Mouse (Mus musculus): ENCODE measurements around the gene Rsph1.

Rsph1 gene

GRCm38 (mm10) chr17:31280269-31280668 is 3.1 kb upstream of the Rsph1 start:
- in situ Hi-C loops (cut with MboI; ENCODE audit: unreplicated experiment in 2 of 2) = no loop called here

GRCm38 (mm10) chr17:31279541-31279940 is 2.4 kb upstream of the Rsph1 start:
- in situ Hi-C loops (cut with MboI; ENCODE audit: unreplicated experiment in 2 of 2) = loop anchor here (5.0 to 10.0 kb wide), 2 partner anchors 152 to 265 kb away; partner anchors contain the start of gene Tff3 (in 1 of the 2)

- in situ Hi-C loops (cut with MboI; ENCODE audit: unreplicated experiment in 2 of 2) = loop anchor here (5.0 to 10.0 kb wide), 2 partner anchors 151 to 263 kb away; partner anchors contain the start of gene Tff3 (in 1 of the 2)
These were observed 748 bp upstream of the Rsph1 start for GRCm38 (mm10) chr17:31277931-31278330.

- in situ Hi-C loops (cut with MboI; ENCODE audit: unreplicated experiment in 2 of 2) = loop anchor here (5.0 to 10.0 kb wide), 2 partner anchors 149 to 262 kb away; partner anchors contain the start of gene Tff3 (in 1 of the 2)
These were observed 819 bp downstream of the Rsph1 start for GRCm38 (mm10) chr17:31276207-31276921.

- in situ Hi-C loops (cut with MboI; ENCODE audit: unreplicated experiment in 2 of 2) = loop anchor here (5.0 to 10.0 kb wide), 2 partner anchors 148 to 260 kb away; partner anchors contain the start of gene Tff3 (in 1 of the 2)
These were observed 2.0 kb downstream of the Rsph1 start for GRCm38 (mm10) chr17:31275181-31275580.

- in situ Hi-C loops (cut with MboI; ENCODE audit: unreplicated experiment in 2 of 2) = loop anchor here (5.0 to 10.0 kb wide), 3 partner anchors 136 to 259 kb away; no protein-coding TSS in a partner anchor
These were observed 3.6 kb downstream of the Rsph1 start for GRCm38 (mm10) chr17:31273631-31274030.

GRCm38 (mm10) chr17:31272416-31273165 is 4.6 kb downstream of the Rsph1 start:
- in situ Hi-C loops (cut with MboI; ENCODE audit: unreplicated experiment in 2 of 2) = loop anchor here (5.0 to 10.0 kb wide), 3 partner anchors 135 to 258 kb away; no protein-coding TSS in a partner anchor

- in situ Hi-C loops (cut with MboI; ENCODE audit: unreplicated experiment in 2 of 2) = loop anchor here (5.0 to 10.0 kb wide), 3 partner anchors 134 to 256 kb away; no protein-coding TSS in a partner anchor
These were observed 5.9 kb downstream of the Rsph1 start for GRCm38 (mm10) chr17:31271136-31271851.

- in situ Hi-C loops (cut with MboI; ENCODE audit: unreplicated experiment in 2 of 2) = loop anchor here (5.0 to 10.0 kb wide), 3 partner anchors 133 to 256 kb away; no protein-coding TSS in a partner anchor
These were observed 6.4 kb downstream of the Rsph1 start for GRCm38 (mm10) chr17:31270736-31271135.

- in situ Hi-C loops (cut with MboI; ENCODE audit: unreplicated experiment in 2 of 2) = loop anchor here (5.0 to 10.0 kb wide), 3 partner anchors 133 to 255 kb away; no protein-coding TSS in a partner anchor
These were observed 6.9 kb downstream of the Rsph1 start for GRCm38 (mm10) chr17:31270246-31270645.

- in situ Hi-C loops (cut with MboI; ENCODE audit: unreplicated experiment in 2 of 2) = loop anchor here (5.0 to 10.0 kb wide), 3 partner anchors 132 to 255 kb away; no protein-coding TSS in a partner anchor
These were observed 7.4 kb downstream of the Rsph1 start for GRCm38 (mm10) chr17:31269761-31270160.

- in situ Hi-C loops (cut with MboI; ENCODE audit: unreplicated experiment in 2 of 2) = no loop called here
These were observed 9.2 kb downstream of the Rsph1 start for GRCm38 (mm10) chr17:31268016-31268415.

GRCm38 (mm10) chr17:31267603-31268002 is 9.6 kb downstream of the Rsph1 start:
- in situ Hi-C loops (cut with MboI; ENCODE audit: unreplicated experiment in 2 of 2) = no loop called here

- in situ Hi-C loops (cut with MboI; ENCODE audit: unreplicated experiment in 2 of 2) = no loop called here
These were observed 10.0 kb downstream of the Rsph1 start for GRCm38 (mm10) chr17:31267138-31267537.

- in situ Hi-C loops (cut with MboI; ENCODE audit: unreplicated experiment in 2 of 2) = no loop called here
These were observed 10.7 kb downstream of the Rsph1 start for GRCm38 (mm10) chr17:31266321-31266950.

GRCm38 (mm10) chr17:31265831-31266230 is 11.4 kb downstream of the Rsph1 start:
- in situ Hi-C loops (cut with MboI; ENCODE audit: unreplicated experiment in 2 of 2) = no loop called here

GRCm38 (mm10) chr17:31265171-31265572 is 12.0 kb downstream of the Rsph1 start:
- in situ Hi-C loops (cut with MboI; ENCODE audit: unreplicated experiment in 2 of 2) = no loop called here

- in situ Hi-C loops (cut with MboI; ENCODE audit: unreplicated experiment in 2 of 2) = no loop called here
These were observed 12.8 kb downstream of the Rsph1 start for GRCm38 (mm10) chr17:31264372-31264771.

- in situ Hi-C loops (cut with MboI; ENCODE audit: unreplicated experiment in 2 of 2) = no loop called here
These were observed 13.4 kb downstream of the Rsph1 start for GRCm38 (mm10) chr17:31263770-31264169.

GRCm38 (mm10) chr17:31262715-31263114 is 14.5 kb downstream of the Rsph1 start:
- in situ Hi-C loops (cut with MboI; ENCODE audit: unreplicated experiment in 2 of 2) = no loop called here
